Mouse (Mus musculus): ENCODE data around the gene Lin7a. TPM values are rescaled to one million over a fixed set of nuclear protein-coding genes. Genes with fewer than 3 reads are reported as not detected.
A peak's percentile ranks its signal among the peaks of the same experiment; 100 is the strongest.

The Lin7a gene
- total and polyA plus RNA-seq, 2 experiments from 2014 or later: 16.0 to 26.3 TPM

DNA sequence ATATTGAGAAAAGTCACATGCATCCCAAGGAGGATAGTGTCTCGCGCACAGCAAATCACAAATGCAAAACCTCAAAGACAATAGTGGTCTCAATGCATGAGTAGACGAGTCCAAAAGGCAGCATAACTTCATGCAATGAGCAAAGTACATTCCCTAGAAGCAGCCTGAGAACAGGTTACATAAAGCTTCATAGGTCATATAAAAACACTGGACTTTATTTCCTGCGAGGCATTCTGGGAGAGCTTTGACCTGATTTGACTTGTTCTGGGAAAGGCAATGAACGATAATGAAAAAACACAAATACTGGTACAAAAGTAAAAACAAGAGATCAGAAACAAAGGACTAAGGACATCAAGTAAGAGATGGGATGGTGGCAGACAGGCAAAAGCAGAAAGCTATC is 54.1 kb downstream of the Lin7a start:
- no peak for TF ChIP-seq CTCF (IDR thresholded peaks at IDR 0.05; ENCODE audit: low read depth)
- ATAC-seq: no peak
- Histone ChIP-seq H3K9me3 (ENCODE audit: low read length) (no peaks in the 10 kb centered on the region), H3K4me2 (ENCODE audit: low read depth) (no peak overlapping the region), H3K27ac (ENCODE audit: low read depth, low read length) (no peak overlapping the region), H3K4me1 (ENCODE audit: insufficient read depth) (no peaks in the 10 kb centered on the region), H3K36me3 (ENCODE audit: insufficient read depth) (no peaks in the 10 kb centered on the region), H3K4me3 (ENCODE audit: low read depth, low read length) (no peak overlapping the region), H3K27me3 (ENCODE audit: insufficient read depth, low read length) (no peaks in the 10 kb centered on the region), H3K9ac (no peak overlapping the region)
- DNase-seq: no peak
- WGBS: 94% methylated on average over 5 of the region's 5 CpGs

DNA sequence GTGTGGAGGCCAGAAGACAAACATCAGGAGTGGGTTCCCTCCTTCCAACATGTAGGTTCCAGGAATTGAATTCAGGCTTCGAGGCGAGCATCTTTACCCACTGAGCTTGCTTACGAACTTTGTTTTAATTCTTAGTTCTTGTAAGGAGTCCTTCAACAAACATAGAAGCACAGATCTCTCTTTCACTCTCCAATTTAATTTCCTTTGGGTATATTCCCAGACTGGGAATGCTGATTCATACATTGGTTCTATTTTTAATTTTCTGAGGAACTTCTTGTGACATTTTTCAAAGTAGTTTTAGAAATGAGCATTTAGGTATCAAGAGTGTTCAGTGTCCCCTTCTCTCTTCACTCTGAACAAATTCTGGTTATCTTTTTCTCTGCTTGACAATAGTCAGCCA is 68.0 kb downstream of the Lin7a start:
- ATAC-seq (no peak), DNase-seq (no peak)
- Histone ChIP-seq H3K9ac (no peak overlapping the region), H3K36me3 (ENCODE audit: insufficient read depth) (no peaks in the 10 kb centered on the region), H3K27ac (ENCODE audit: low read depth, low read length) (no peak overlapping the region), H3K9me3 (ENCODE audit: low read length) (no peaks in the 10 kb centered on the region), H3K4me1 (ENCODE audit: insufficient read depth) (no peaks in the 10 kb centered on the region), H3K27me3 (ENCODE audit: insufficient read depth, low read length) (no peaks in the 10 kb centered on the region), H3K4me2 (ENCODE audit: low read depth) (no peak overlapping the region), H3K4me3 (ENCODE audit: low read depth, low read length) (no peak overlapping the region)
- no peak for TF ChIP-seq CTCF (IDR thresholded peaks at IDR 0.05; ENCODE audit: low read depth)
- 77% methylated on average over 3 of the region's 3 CpGs for WGBS

DNA sequence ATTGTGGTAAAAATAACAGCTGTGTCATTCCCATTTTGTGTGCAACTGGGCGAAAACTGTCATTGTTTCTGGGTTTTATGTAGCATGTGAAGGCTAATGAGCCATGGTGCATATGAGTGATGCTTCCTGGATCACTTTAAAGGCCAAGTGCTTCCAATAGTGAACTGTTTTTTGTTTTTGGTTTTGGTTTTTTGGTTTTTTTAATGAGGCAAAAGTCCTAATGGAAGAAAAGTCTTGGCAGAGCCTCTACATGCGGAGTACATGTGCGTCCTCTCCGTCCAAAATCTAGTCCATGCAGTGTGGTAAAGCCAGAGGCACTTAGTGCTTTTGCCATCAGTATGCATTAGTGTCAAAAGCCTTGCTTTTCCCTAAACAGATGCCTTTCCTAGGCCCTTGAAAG is 69.7 kb downstream of the Lin7a start:
- Histone ChIP-seq H3K9me3 (ENCODE audit: low read length) (no peaks in the 10 kb centered on the region), H3K9ac (no peak overlapping the region), H3K4me2 (ENCODE audit: low read depth) (no peak overlapping the region), H3K36me3 (ENCODE audit: insufficient read depth) (no peaks in the 10 kb centered on the region), H3K4me3 (ENCODE audit: low read depth, low read length) (no peak overlapping the region), H3K4me1 (ENCODE audit: insufficient read depth) (no peaks in the 10 kb centered on the region), H3K27me3 (ENCODE audit: insufficient read depth, low read length) (no peaks in the 10 kb centered on the region), H3K27ac (ENCODE audit: low read depth, low read length) (no peak overlapping the region)
- peak; percentile 10; the same call in 1 of the 2 replicates for ATAC-seq
- DNase-seq: no peak
- no peak for TF ChIP-seq CTCF (IDR thresholded peaks at IDR 0.05; ENCODE audit: low read depth)
- WGBS: 37% methylated on average over 4 of the region's 4 CpGs

DNA sequence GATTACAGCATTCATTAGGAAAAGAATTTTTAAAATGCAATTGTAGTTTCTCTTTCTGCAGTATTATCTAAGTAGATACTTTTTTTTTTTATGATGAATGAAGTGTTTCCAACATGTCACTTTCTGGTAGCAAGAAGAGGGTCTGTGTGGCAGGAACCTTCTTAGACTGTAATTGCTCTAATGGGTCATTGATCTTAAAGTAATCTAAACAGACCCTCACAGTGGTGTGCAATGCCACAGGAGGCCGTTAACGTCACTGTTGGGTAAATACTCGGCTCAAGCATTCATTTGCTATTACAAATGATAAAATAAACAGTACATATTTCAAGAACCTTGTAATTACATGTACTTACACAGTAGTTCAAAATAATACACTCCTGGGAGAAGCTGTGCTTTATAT is 72.7 kb downstream of the Lin7a start:
- Histone ChIP-seq H3K4me3 (ENCODE audit: low read depth, low read length) (no peak overlapping the region), H3K9me3 (ENCODE audit: low read length) (no peaks in the 10 kb centered on the region), H3K27me3 (ENCODE audit: insufficient read depth, low read length) (no peaks in the 10 kb centered on the region), H3K4me1 (ENCODE audit: insufficient read depth) (no peaks in the 10 kb centered on the region), H3K9ac (no peak overlapping the region), H3K36me3 (ENCODE audit: insufficient read depth) (no peaks in the 10 kb centered on the region), H3K27ac (ENCODE audit: low read depth, low read length) (no peak overlapping the region), H3K4me2 (ENCODE audit: low read depth) (no peak overlapping the region)
- no peak for TF ChIP-seq CTCF (IDR thresholded peaks at IDR 0.05; ENCODE audit: low read depth)
- no peak for ATAC-seq
- 58% methylated on average over 3 of the region's 3 CpGs for WGBS
- DNase-seq: no peak

DNA sequence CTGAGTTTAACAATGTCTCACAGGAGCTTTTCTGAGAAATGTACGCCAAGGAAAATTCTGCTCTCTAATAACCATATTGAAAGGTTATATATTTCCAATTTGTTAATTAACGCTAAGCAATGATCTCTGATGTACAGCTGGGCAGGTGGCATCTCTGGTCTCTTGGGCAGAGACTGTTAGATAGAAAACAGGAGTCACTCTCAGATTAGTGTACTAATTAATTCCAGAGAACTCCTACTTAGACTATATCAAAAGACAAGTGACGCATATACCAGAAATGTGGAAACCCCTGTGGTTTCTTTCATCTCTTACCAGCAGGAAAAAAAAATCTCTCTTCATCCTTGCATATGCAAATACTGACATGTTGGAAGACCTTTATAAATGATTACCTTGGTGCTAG is 76.4 kb downstream of the Lin7a start:
- Histone ChIP-seq H3K4me2 (ENCODE audit: low read depth) (no peak overlapping the region), H3K27ac (ENCODE audit: low read depth, low read length) (no peak overlapping the region), H3K9me3 (ENCODE audit: low read length) (no peaks in the 10 kb centered on the region), H3K27me3 (ENCODE audit: insufficient read depth, low read length) (no peaks in the 10 kb centered on the region), H3K9ac (no peak overlapping the region), H3K36me3 (ENCODE audit: insufficient read depth) (no peaks in the 10 kb centered on the region), H3K4me1 (ENCODE audit: insufficient read depth) (no peaks in the 10 kb centered on the region), H3K4me3 (ENCODE audit: low read depth, low read length) (no peak overlapping the region)
- ATAC-seq (no peak), DNase-seq (no peak)
- no peak for TF ChIP-seq CTCF (IDR thresholded peaks at IDR 0.05; ENCODE audit: low read depth)
- WGBS: 63% methylated on average over 3 of the region's 3 CpGs

DNA sequence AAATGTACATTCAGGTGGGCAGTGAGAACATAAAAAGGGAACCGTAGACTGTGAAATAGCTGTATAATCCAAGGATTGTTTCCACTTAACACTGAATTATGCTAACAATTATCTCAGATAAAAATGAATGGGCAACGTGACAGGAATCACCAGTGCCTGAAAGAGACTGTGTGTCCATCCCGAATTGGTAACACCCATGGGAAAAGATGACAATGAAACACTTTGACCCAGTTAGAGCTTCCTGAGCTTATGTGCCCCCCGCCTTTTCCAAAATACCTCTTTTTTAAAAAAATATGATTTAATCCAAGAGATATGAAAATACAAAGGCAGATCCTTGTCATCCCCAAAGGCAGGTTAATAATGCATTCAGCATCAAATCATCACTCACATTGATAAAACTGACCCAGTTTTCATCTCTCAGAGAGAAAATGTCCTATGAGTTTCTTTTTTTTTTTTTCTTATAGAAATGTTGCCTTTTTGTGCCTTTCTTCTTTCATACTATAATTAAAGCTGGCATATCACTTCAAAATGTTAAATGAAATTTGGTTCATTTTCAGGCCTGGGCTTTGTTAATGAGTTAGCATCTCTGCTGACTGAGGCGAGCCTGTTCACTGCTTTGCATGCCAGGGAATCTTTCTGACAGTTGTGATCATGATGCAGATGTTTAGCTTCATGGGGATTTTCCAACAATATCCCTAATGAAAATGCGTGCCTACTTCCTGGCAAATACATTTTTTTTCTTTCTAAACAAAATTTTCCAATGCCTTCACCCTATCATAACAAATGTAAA is 80.4 kb downstream of the Lin7a start:
- Histone ChIP-seq H3K4me3 (ENCODE audit: low read depth, low read length) (no peak overlapping the region), H3K9me3 (ENCODE audit: low read length) (no peaks in the 10 kb centered on the region), H3K27me3 (ENCODE audit: insufficient read depth, low read length) (no peaks in the 10 kb centered on the region), H3K4me1 (ENCODE audit: insufficient read depth) (no peaks in the 10 kb centered on the region), H3K4me2 (ENCODE audit: low read depth) (no peak overlapping the region), H3K27ac (ENCODE audit: low read depth, low read length) (no peak overlapping the region), H3K9ac (no peak overlapping the region), H3K36me3 (ENCODE audit: insufficient read depth) (no peaks in the 10 kb centered on the region)
- no peak for TF ChIP-seq CTCF (IDR thresholded peaks at IDR 0.05; ENCODE audit: low read depth)
- WGBS: 55% methylated on average over 6 of the region's 6 CpGs
- DNase-seq: peak; percentile 31
- peak; percentile 36; the same call in 1 of the 2 replicates for ATAC-seq

DNA sequence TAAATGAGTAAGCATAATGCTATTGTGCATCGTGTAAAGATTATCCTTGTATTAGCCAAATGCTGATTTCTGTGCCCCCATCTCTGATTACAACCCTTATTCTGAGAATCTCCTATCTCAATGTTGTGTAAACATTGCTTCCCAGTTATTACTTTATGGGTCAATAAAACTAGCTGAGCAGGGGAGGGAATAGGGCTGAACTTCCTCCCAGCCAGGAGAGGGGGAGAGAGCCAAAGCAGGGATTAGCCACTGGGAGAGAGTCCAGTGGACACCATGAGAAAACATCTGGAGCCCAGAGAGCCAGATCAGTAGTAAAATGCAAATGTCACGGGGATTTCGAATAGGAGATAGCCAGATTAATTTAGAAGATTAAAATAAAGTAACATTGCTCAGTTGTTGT is 82.0 kb downstream of the Lin7a start:
- H3K36me3 ChIP-seq (ENCODE audit: insufficient read depth): no peaks in the 10 kb centered on the region
- H3K4me1 ChIP-seq (ENCODE audit: insufficient read depth): no peaks in the 10 kb centered on the region
- no peak for ATAC-seq
- H3K4me3 ChIP-seq (ENCODE audit: low read depth, low read length): no peak overlapping the region
- no peak for DNase-seq
- H3K9ac ChIP-seq: no peak overlapping the region
- TF ChIP-seq CTCF (IDR thresholded peaks at IDR 0.05; ENCODE audit: low read depth): no peak
- no peaks in the 10 kb centered on the region for H3K27me3 ChIP-seq (ENCODE audit: insufficient read depth, low read length)
- 96% methylated on average over 3 of the region's 3 CpGs for WGBS
- H3K9me3 ChIP-seq (ENCODE audit: low read length): no peaks in the 10 kb centered on the region
- no peak overlapping the region for H3K4me2 ChIP-seq (ENCODE audit: low read depth)
- no peak overlapping the region for H3K27ac ChIP-seq (ENCODE audit: low read depth, low read length)
